Mouse (Mus musculus): ENCODE results near the gene Ncoa4. TPM values are rescaled to one million over a fixed set of nuclear protein-coding genes. Genes with fewer than 3 reads are reported as not detected.
"Not testable (repeated sequence)": the region's sequence is repeated elsewhere in the genome, so short reads cannot be mapped to it uniquely, and the experiment has no call there.

Ncoa4 gene
- total RNA-seq, 2 experiments from 2014 or later = 55.2 to 61.5 TPM

DNA sequence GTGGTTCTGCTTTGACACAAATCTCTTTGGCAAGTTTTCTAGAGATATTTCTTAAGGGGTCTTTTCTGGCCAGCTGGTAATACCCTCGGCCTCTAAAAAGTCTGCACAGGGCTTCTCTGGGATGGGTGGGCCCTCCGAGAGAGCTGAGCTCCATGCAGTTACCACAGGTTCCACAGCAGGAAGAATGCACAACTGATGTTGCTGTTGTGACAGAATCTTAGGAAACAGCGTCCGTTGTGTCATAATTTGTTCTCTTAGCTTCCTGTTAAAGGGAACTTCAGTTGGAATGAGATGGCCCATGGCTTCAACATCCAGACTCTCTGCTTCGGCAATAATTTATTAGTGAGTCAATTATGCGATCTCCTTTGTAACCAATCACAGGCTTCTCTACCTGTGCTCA lies 4.9 kb upstream of the Ncoa4 start:
- intact Hi-C loops (cut with DNase I) = no loop called here

DNA sequence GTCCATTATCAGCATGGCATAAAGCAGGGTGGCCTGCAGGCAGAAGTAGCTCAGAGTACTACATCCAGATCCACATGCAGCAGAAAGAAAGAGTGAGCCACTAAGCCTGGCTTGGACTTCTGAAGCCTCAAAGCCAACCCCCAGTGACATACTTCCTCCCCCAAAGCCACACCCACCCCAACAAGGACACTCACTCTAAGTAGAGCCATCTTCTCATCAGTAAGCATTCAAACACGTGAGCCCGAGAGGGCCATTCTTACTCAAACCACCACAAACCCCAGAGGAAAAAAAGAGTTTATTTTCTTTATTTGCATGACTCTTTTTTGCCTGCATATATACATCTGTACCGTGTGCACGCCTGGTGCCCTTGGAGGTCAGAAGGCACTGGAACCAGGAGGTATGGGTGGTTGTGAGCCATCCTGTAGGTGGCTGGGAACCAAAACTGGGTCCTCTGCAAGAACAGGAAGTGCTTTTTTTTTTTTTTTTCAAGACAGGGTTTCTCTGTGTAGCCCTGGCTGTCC lies 455 bp upstream of the Ncoa4 start:
- intact Hi-C loops (cut with DNase I) = no loop called here
- DNase-seq = no peak

More for the DNA sequence above, 4.9 kb upstream of the Ncoa4 start:
- DNase-seq = no peak

DNA sequence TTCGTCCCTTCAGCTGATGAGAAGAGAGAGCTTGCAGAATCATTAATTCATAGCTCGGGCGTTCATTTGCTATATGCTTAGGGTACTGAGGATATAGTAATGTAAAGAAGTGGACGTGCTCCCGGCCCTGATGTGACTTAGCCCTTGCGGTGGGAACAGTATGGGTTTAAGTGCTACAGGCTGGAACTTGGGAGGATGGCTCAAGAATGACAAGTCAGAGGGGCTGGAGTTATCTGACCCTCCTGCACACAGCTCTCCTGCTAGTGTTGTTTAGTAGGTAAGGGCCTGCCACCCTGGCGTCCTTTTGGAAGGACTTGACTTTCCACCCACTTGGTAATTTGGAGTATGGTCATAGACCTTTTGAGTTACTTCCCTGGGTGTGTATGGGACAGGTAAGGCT lies 898 bp downstream of the Ncoa4 start:
- no peak for DNase-seq
- intact Hi-C loops (cut with DNase I) = no loop called here

DNA sequence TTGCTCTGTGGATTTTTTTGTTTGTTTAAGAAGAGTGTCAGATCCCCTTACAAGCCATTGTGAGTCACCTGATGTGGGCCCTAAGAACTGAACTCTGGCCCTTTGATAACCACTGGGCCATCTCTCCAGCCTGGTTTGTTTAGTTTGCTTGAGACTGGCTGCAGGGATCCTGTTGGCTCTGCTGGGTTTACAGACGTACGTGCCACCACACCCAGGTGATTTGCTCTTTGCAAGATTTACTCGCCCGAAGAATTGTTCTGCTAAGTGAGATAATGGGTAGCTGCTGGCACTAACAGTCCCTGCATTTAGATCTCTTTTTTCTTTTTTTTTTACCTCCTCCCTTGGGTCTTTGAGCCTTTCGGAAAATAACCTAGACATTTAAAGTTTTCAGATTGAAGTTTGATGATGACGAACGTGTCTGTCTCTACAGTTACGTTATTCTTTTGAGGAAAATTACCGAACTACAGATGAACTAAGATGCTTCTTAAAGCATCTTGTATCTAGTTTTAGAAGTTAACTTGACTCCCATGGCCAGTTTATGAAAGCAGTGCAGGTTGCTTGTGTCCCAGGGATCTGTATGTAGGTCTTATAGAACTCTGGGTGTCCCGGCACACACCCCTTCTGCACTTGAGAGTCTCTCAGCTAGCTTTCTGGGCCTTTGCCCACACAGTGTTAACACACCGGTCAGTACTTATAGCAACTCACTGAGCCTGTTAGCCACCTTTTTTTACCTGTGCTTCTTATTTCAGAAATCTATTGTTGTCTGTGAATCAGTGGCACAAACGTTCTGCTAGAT lies 1.6 kb downstream of the Ncoa4 start:
- intact Hi-C loops (cut with DNase I) = no loop called here
- no peak for DNase-seq

DNA sequence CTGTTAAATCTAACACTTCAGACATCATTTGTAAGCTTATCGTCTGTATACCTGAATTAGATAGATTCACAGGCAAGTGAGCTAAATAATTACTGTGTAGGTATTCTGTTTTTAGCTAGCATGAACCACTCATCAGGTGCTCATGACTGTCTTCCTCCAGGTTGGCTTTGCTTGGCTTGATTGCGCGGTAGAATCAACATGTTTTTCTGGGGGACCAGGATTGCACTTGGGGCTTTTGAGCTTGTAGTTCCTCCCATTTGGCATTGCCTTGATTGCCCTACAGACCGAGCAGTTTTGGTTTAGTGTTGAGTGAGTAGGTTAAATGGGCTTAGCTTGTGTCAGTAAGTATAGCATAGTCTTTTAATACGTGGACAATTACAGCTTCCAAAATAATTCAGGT lies 2.6 kb downstream of the Ncoa4 start:
- no peak for DNase-seq
- intact Hi-C loops (cut with DNase I) = no loop called here

DNA sequence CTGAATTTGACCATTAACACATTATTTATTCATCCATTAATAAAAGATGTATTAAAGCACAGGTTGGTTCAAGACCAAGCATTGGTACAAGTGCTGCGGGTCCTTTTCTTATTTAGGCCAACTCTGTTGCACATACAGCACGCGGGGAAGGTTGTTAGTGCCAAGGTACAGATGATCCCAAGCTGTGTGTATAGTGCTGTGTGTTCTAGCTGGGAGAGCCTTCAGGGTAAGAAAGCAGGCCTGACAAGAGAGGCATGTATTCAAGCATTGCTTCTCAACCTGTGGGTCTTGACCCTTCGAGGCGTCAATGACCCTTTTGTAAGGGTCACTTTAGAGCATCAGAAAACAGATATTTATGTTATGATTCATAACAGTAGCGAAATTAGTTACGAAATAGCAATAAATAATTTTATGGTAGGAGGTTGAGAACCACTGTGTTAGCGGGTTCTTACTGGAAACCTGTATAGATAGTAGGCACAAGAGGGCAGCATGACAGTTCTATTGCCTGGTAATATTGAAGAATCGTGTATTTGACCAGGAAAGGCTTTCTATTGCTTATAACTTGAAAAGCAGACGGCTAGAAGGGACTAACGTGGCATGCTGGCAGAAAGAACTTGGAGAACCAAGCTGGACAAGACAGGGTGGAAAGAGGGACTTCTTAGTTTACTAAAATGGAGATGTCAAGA lies 3.7 kb downstream of the Ncoa4 start:
- intact Hi-C loops (cut with DNase I) = no loop called here
- DNase-seq = no peak

DNA sequence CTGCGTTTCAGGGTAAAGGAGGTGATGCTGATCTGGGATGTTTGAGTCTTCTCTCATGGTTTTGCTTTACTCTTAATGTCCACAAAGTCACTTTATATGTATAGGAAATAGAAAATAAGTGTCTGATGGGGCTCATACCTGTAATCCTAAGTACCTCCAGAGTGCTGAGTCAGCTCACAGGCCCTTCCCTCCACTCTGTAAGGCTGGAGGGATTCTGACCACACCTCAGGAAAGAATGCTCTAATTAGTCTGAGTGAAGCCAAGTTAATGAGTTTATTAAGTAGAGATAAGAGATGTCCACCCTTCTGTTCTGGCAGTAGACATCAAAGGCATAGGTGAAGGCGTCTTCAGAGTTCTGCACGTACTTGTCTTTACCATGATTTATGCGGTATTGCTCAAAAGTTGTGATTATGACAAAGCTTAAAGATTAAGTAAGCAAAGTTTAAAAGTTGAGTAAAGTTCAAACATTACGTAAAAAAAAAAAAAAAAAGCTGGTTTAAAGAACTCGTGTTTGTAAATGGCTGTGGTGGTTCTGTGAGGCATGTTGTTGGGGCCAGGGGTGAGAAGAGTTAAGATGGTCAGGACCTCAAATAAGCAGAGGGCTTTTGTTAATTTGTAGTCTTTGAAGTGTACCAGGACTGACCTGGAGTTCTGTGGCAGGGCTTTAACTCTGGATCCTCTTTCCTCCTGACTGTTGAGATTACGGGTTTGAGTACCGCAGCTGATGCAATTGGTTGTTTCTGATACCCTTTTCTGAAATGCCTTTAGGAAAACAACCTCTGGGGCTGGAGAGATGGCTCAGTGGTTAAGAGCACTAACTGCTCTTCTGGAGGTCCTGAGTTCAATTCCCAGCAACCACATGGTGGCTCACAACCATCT lies 4.7 kb downstream of the Ncoa4 start:
- intact Hi-C loops (cut with DNase I) = no loop called here

DNA sequence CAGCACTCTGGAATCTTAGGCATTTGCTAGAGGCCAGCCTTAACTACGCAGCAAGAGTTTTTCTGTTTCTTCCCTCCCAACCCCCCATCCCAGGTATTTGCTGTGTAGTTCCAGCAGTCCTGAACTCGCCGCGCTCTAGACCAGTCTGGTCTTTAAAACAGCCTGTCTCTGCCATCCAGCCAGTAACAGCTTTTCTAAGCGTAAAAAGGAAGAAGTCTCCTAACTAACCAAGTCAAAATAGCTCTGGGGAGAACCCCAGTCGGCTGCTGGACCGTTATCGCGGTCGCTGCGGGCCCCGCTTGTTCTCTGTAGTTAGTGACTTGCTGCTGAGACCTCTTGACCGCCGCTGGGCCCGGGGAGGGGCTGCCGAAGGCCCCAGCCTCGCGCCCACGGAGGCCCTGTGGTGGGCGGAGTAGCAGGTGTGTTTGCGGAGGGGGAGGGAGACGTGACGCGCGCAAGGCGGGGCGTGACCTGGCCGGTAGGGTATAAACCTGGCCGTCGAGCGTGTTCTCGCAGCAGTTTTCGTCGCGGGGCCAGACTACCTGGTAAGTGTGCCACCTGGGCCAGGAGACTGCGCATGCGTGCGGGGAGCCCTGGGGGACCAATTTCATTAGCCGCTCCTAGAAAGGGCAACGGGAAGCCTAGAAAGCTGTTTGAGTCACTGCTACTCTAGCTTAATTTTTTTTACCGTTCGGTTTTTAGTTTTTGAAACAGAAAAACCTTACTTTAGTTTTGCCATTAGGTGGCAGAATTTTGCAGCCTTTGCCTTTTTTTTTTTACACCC lies 5.8 kb downstream of the Ncoa4 start:
- intact Hi-C loops (cut with DNase I) = no loop called here
- peak; percentile 47 to 49 for DNase-seq

More for the DNA sequence above, 4.7 kb downstream of the Ncoa4 start:
- no peak for DNase-seq

DNA sequence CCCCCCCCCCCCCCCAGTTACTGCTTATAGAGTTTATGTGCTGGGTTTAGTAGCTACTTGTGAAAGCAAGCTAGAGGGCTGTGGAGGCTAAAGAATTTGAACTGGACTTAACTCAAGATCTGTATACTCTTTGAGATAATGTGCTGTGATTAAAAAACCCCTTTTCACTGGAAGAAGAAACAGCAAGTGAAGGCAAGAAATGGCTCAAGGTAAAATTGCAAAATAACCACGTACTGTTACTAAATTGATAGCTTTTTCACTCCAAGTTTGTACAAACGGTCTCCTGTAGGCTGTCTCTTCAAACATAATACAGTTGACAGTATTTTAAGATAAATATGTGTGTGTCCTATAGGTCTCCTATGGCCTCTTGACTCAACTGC lies 6.4 kb downstream of the Ncoa4 start:
- intact Hi-C loops (cut with DNase I) = no loop called here
- no peak for DNase-seq

DNA sequence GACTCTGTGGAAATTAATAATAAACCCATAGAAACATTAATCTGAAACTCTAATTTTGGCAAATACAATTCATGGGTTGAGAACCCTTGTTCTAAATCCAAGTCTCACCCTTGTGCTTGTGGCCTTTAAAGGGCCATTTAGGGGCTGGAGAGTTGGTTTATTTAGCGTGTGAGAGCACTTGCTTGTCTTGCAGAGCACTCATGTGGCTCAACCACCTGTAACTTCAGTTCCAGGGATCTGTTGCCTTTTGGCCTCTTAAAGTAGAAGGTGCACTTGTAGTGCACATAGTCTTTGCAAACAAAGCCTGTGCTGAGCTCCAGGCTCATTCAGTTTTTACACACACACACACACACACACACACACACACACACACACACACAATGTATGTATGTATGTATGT lies 7.2 kb downstream of the Ncoa4 start:
- intact Hi-C loops (cut with DNase I) = no loop called here
- DNase-seq = no peak

DNA sequence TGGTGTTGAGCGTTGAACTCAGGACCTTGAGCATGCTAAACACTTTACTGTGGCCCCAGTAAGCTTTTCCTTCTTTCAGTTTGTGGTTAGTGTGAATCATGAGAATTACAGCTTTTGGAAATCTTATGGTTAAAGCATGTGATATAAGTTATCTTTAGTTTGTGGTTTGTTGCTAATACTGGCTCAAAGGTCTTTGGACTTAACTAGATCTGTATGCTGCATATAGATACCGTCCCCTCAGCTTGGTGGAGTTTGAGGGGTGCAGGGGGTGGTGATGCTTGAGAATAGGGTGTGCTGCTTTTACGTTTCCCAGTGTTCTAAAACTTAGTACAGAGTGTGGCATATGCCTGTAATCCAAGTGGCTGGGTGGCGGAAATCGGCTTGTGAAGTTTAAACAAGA lies 7.7 kb downstream of the Ncoa4 start:
- DNase-seq = no peak
- intact Hi-C loops (cut with DNase I) = no loop called here

DNA sequence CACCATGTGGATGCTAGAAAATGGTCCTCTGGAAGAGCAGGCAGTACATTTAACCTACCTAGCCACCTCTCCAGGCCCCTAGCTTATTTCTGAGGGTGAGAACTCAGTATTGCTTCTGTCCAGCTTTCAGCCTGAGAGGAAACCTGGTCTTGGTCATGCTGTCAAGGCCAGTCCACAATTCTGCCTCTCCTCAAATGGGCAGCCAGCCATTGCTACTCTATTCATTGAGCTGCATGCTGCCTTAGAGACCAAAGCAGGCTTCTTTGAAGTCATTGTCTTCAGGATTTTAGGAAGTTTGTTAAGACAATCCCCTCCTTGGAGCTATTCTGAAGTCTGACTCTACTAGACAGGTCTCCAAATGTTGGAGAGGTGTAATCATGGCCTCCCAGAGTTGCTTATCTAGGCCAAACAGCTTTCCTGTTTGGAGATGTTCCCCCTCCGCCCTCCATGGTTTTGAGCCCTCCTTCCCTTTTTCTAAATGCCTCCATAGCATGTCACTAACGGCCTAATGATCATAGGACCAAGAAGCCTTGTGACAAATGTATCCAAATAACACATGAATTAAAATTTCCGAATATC lies 9.1 kb downstream of the Ncoa4 start:
- intact Hi-C loops (cut with DNase I) = no loop called here

DNA sequence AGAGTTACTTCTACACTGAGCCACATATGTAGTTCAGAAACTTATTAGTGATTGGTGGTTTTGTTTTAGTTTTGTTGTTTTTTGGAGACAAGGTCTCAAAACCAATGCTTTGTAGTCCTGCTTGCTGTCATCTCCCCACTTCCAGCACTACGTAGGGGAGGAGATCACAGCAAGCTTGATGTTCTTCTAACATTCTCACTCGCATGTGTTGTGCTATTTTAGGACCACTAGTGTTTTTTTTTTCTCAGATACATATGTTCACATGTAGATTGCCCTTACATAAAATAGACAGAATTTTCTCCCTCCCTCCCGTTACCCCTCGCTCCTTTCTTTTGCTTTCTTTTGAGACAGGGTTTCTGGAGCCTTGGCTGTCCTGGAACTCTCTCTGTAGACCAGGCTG lies 10.5 kb downstream of the Ncoa4 start:
- intact Hi-C loops (cut with DNase I) = no loop called here
- DNase-seq = no peak

More for the DNA sequence above, 9.1 kb downstream of the Ncoa4 start:
- DNase-seq = no peak

DNA sequence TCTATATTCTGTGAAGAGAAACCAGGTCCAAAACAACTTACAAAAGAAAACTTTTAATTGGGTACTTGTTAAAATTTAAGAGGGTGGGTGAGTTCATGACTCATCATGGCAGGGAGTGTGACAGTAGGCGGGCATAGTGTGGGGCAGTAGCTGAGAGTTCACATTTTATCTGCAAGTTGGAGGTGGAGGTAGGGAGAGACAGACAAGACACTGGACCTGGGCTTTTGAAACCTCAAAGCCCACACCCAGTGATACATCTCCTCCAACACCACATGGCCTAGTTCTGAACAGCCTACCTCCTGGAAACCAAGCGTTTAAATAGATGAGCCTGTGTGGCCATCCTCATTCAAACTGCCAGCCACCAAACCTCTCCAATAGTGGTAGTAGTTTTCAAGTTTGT lies 15.6 kb downstream of the Ncoa4 start:
- intact Hi-C loops (cut with DNase I) = no loop called here
- no peak for DNase-seq

DNA sequence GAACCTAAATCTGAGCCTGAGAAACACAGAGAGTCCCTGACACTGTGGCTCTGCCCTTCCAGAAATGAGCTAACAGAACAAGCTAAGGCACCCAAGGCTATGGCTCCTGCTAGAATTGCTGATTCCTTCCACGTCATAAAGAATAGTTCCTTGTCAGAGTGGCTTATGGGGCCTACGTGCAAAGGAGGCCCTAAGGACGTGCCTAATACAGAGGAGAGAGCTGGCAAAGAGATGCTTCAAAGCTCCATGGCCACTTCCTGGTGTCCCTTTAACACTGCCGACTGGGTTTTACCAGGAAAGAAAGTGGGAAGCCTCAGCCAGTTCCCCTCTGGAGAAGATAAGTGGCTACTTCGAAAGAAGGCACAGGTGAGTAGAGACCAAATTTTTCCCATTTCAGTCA lies 16.9 kb downstream of the Ncoa4 start:
- DNase-seq; intact Hi-C loops (cut with DNase I): not testable (repeated sequence)

DNA sequence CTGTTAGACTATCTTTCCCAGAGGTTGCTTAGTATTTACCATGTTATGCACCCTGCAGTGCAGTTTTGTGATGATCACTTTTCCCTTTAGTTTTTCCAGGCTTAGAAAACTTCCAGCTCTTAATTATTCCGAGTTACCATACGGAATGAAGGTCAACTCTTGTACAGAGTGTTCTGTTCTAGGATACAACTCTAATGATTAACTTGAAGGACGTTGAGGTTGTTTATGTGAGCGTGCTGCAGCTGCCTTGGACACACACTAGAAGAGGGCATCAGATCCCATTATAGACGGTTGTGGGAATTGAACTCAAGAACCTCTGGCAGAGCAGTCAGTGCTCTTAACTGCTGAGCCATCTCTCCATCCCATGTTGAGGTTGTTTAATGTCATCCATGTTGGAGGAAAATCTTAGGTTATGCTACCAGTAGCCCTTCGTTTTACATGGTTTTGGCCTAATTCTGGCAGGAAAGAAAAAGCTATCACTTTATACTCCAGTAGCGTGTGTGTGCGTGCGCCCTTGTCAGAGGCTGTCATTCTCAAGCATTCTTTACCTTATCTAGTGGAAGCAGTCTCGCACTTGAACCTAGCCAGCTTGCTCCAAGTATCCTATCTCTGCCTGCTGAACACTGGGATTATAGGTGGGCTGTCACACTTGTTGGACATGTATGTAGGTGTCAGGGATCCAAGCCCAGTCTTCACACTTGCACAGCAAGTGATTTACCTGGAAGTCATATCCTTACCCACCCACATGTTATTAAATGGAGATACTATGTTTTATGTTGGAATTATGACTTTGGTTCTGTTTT lies 19.9 kb downstream of the Ncoa4 start:
- intact Hi-C loops (cut with DNase I) = no loop called here
- DNase-seq = no peak

DNA sequence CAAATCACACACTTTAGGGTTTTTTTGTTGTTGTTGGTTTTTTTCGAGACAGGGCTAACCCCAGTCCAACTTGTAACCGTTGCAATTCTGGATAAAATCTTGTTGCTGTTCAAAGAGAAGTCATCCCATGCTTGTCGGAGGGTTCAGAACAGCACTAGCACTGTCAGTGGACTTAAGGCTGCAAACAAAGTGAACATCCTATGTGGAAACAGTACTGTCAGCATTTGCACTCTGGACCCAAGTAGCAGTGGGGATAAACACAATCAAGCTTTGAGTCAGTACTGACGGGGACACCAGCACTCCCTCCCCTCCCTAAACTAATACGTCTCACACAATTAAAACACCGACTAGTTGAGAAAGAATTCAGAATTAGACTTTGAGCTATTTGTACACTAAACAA lies 21.2 kb downstream of the Ncoa4 start:
- DNase-seq = no peak
- intact Hi-C loops (cut with DNase I) = no loop called here

DNA sequence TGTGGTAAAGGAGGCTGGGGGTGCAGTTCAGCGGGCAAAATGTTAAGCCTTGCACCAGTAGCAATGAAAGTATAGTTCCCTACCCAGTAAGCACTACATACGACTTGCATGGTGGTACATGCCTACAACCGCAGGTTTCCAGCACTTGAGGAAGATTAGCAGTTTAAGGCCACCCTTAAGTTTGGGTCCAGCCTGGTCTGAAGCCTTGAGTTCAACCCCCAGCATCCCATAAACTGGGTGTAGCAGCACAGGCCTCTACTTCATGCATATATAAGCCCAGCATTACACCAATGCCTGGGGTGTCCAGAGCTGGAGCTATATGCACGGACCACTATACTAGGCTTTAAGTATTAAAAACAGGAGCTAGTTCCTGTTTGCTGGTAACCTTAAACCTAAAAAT lies 24.2 kb downstream of the Ncoa4 start:
- DNase-seq = no peak
- intact Hi-C loops (cut with DNase I) = no loop called here
